Mouse (Mus musculus) liver, adult (tissue): ENCODE measurements at regions not wholly inside any gene's neighbourhood (a gene's known extent, or its start where the extent isn't known, plus 50 kb on each side); places are given as distances from the start of the nearest gene placed in this dataset.

Experiments used
- GATA4 ChIP-seq: IDR thresholded peaks from 2 replicates; pipeline ENCODE4 v1.6.1; 2014; ENCODE audit warnings: mild to moderate bottlenecking, low read length; ENCODE audit not compliant: insufficient replicate concordance

DNA sequence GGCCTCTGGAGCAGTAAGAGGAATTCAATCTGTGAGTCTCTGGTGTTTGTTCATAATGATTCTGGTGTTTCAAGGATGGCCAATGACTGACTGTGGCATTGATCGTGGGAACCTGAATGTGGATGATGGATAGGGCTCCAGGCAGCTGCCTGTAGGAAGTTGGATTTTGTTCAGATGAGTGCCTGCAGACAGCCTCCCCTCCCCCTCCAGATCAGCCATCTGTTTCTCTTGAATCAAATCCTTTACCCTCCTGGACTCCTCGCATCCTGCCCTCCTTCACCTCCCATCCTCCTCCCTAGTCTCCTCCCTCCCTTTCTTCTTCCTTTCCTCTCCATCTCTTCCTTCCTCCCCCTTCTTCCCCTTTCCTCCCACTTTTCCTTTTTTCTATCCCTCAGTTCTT lies 307.6 kb upstream of the Plxna2 start:
- TF ChIP-seq GATA4: no peak

DNA sequence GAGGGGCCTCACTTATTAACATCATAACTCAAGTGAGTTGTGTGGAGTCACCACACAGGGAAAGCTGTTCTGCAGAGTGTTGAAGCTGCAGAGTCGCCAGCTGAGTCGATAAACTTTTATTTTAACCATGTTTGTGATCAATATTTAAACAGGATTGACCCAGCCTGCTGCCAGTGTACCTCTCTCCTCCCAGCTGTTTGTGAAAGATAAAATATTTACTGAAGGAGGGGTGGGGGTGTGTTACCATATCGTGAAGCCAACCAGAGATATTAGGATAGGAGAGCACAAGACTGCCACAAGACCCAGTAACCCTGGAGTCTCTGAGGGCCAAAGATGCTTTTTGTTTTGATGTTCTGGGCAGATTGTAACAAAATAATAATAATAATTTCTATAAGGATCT lies 309.4 kb upstream of the Plxna2 start:
- no peak; the same call in 1 of the 2 replicates for TF ChIP-seq GATA4

DNA sequence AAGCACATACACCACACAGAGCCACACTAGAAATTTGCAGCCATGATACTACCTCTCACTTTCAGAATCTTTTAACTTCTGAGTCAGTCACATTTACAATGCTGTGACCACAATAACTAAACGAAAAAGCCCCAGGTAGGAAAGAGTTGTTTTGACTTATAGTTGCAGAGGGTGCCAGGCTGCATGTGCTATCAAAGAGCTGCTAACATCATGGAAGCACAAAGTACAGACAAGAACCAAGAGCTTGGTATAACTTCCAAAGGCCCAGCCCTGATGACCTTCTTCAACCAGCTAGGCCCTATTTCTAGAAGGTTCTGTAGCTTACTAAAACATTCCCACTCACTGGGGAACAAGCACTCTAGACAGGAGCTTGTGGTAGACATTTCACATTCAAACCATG lies 314.1 kb upstream of the Plxna2 start:
- TF ChIP-seq GATA4: no peak

DNA sequence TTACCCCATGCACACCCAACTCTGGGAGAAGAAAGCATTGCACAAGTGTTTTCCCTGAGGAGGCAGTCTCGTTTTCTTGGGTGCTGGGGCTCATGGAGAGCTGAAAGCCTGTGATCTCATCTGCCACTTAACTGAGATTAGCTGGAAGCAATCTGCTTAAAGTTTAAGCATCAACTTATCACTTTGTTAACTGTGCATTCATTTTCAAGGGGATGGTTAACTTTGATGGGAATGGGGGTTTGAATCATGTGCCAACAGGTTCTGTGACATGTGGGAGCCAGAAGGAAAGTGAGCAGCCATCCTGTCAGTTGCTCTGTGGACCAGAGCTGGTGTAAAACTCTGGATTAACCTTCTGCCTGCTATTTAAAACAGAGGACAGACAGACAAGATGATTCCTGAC lies 315.2 kb upstream of the Plxna2 start:
- TF ChIP-seq GATA4: no peak

DNA sequence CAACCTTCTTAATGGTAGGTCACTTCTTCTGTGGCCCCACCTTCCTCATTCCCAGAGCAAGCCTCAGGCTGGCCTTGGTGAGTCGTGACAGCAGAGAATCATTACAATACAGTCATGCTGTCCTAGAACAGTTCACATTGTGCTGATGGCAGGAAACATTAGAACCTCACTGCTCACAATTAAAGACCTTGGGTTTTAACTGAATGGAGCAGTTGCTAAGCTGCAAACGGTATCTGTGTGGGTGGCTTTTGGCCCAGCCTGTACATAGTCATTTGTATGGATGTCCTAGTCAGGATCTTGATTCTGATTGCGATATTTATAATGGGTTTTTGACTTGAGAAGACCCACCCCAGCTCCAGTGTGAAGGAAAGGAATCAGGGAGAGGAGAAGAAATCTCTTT lies 336.1 kb upstream of the Plxna2 start:
- TF ChIP-seq GATA4: no peak

DNA sequence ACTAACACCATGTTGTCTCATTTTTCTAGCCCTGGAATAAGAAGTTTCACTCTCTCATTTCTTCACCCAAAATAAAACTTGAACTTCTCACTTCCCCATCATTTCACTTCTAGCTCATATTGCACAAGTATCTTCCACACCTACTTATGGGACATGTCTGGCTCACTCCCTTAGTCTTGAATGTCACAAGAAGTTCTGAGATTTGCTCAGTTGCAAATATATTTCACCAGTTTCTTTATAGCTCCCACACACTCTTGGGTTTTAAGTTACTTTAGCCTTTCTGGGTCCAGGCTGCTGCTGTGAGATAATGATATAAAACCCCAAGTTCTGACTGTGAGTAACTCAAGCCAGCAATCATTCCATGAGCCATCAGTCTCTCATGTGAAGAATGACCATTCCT lies 350.0 kb upstream of the Plxna2 start:
- TF ChIP-seq GATA4: no peak

DNA sequence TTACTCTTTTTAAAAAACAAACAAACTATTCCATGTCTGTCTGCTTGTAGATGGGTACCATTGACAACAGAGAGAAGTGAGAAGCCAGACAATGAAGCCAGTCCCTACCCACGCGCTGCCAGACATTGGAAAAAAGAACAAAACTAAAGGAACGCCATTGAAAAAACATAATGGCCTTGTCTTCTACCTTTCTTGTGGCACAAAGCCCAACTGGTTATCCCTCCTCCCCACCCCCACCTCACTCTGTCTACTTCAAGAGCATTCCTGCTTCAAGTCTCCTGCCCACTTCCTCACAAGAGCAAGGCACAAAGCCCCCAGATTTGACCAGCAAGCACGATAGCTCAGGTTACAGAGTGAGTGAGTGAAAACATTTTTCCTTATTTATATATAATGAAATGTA lies 355.6 kb upstream of the Plxna2 start:
- TF ChIP-seq GATA4: no peak

DNA sequence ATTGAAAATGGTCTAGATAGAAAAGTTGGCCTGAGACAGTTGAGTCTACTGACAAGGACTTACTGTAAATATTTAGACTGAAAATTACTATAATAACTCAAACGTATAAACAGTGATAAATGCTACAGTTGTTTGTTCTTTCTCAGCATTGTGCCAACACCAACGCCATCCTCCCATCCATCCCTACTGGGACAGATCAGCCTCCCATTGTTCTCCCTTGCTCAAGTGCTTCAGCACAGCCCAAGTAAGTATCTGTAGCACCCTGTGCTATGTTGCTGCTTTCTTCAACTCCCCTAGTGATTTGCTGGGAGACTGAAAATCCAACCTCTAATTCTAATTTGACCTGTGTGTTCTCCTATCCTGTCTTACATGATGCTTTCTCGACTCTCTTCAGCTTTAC lies 358.1 kb upstream of the Plxna2 start:
- TF ChIP-seq GATA4: no peak

DNA sequence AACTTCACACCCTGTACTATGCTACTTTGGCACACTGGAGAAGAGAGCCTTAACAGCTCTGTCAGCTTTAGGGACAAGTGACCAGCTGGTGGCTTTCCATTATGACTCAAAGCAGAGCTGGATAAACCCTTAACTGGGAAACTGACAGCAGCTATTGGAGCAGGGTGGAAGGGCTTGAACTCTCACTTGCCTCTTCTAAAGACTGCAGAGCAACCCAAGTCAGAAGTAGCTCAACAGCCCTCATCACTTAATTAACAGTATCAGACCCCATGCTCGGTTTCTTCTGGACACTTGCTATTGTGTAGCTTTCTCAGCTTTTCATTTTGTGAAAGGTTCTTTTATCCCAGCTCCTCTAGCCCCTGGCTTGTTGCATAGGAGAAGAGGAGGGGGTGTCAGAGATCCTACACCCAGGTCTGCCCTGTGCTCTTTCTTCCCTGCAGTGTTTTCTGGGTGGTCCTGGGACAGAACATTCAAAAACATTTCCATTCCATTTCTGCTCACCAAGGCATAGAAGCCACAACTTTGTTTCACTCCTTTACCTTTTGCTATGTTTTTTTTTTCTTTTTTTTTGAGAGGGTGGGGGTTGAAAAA lies 373.1 kb upstream of the Plxna2 start:
- TF ChIP-seq GATA4: no peak

DNA sequence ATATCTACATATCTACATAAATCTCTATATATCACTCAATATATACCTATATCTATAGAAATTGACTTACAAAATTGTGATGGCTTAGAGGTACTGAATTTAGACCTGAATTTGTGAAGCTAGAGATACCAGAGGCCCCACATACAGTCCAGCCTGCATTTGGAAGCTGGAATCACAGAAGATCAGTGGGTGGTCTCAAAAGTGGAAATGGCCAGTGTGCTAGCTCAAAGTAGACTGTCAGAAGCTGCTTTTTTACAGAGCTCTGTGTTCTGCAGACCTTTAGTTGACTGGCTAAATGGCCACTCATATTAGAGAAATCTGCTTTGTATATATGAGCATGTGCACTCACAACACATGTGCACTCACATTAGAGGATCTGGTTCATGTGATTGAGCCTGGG lies 376.9 kb upstream of the Plxna2 start:
- no peak for TF ChIP-seq GATA4

DNA sequence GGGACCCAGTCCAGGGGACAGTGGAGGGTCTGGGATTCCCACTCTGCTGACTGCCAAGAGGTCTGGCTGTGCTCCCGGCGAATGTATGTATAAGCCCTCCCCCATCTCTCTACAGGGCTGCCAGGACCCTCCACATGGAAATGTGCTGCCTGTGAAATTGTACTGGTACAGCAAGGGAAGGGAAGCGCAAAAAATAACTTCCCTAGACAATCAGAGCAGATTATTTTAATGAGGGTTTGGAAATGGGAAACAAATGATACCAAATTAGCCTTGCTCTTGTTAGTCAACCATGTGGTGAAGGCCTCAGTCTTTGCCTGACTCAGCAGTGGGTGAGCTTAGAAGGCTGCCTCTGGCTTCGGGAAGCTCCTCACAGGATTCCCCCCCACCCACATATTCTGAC lies 386.8 kb upstream of the Plxna2 start:
- no peak for TF ChIP-seq GATA4

DNA sequence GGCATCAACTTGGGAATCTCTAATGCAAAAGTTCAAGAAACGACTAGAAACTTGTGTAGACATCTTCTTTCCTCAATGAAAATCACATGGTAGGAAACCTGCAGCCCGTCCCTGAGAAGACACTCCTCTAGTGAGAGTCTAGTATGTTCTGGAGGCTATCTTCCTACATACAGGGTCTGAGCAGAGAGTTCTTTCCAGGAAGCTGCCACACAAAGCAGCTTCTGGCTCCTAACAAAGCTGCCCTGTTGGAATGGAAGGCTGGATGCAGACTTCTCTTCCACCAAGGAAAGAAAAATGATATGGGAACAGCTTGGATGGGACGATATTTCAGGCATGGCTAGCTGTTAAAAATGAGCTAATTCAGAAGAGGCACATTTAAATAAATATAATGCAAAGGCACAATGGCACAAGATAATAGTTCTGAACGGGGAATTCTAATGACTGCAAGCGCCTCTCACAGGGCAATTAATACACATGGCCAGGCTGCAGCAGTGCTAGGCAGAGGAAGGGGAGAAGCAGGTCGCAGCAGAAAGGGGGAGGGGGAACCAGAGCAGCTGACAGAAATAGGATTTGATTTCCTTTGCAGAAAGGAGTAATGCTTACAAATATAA lies 391.4 kb upstream of the Plxna2 start:
- TF ChIP-seq GATA4: no peak

DNA sequence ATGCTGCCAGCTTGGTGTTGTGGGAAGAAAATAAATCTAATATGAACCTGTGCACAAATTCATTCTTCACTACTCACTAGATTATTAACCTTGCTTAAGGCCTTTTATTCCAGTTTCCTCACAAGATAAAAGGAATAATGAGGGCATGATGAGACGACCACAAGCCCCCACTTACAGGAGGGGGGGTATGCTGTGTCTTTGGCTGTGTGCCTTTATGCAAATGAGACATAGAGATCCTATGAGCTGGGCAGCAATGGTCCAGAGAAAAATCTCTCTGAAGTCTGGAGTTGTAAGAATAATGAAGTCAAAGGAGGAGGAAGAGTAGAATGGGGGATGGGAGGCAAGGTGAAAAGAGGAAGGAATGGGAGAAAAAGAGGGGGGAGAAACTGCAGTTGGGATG lies 392.2 kb upstream of the Plxna2 start:
- no peak for TF ChIP-seq GATA4

DNA sequence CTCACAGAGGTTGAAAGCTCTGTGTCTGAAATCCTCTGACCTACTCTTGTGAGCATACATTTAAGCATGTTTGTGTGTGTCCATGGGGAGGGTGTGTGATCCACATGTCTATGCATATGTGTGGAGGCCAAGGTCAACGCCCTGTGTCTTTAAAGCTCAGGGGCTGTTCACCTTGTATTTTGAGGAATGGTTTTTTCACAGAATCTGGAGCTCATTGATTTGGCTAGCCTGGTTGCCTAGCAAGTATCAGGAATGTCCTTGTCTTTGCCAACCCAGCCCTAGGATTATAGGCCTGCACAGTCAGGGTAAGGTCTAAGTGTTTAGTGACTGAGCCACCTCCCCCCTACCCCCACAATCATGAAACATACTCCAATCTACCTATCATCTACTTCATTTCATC lies 394.0 kb upstream of the Plxna2 start:
- TF ChIP-seq GATA4: no peak

DNA sequence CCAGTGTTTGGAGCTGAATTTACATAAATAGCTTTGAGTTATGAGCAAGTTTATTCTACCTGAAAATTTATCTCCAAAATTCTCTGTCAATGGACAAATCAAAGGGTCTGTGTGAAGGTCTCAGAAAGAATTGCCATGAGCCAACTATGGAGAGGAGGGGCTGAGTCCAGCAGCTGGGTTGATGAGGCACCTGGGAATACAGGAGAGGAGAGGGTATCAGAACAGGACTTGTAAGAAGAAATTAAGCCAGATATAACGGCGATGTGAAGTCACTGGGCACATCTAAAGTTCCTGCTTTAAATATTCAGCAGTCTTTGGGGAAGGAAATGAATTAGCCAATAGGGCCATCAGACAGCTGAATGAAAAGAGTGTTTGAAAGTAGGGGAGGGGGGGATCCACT lies 394.4 kb upstream of the Plxna2 start:
- TF ChIP-seq GATA4: no peak

DNA sequence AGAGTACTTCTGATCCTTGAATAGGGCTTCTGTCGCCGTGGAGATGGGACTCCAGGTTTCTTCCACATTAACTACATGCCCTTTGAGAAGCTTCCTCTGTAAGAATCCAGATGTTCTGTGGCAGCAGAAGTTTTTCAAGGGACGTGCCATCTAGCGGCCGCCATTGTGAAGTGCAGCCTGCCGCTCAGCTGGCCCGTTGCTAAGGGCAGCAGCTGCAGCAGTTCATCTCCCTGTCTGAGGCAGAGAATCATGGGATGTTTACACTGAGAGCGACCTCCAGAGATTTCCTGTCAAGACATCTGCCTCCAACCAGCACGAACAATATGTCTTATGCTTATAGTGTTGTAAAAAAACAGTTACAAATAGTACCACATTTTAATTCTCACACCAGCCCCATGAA lies 395.0 kb upstream of the Plxna2 start:
- no peak for TF ChIP-seq GATA4
